Mouse (Mus musculus) spleen, adult 2 months (tissue): ENCODE measurements around the gene Hes5.

Source experiments
- CTCF ChIP-seq: fragments of 200-500 bp; IDR thresholded peaks from 2 replicates; pipeline ENCODE4 v1.5.1; 2011; ENCODE audit warnings: mild to moderate bottlenecking, inconsistent platforms; ENCODE audit not compliant: insufficient read depth, insufficient read length, insufficient replicate concordance; ENCODE audit errors: extremely low read depth
- POLR2A ChIP-seq: fragments of 200-500 bp; IDR thresholded peaks from 2 replicates; pipeline ENCODE4 v1.6.1; 2011; ENCODE audit warnings: low read depth, low read length, inconsistent platforms

GRCm38 (mm10) chr4:154915286-154915685, 45.4 kb upstream of the Hes5 start:
- no peak for TF ChIP-seq CTCF
- no peak for TF ChIP-seq POLR2A
